Mouse (Mus musculus) limb, embryonic 11.5 days (tissue): ENCODE data around the gene Gtf2f2. TPM values are rescaled to one million over a fixed set of nuclear protein-coding genes. Genes with fewer than 3 reads are reported as not detected.

ENCODE experiments used
- ATAC-seq: fragments of 200-750 bp; cut with Nextera tagmentation; 2 replicates; pipeline ENCODE4 v1.8.0; 2017; ENCODE audit warnings: low read depth; ENCODE audit not compliant: insufficient number of reproducible peaks, low FRiP score, low TSS enrichment
- DNase-seq: peaks from one replicate; pipeline ENCODE4 v3.0.0-alpha.2; 2015; ENCODE audit warnings: low spot score
- H3K27ac ChIP-seq: fragments of 300-500 bp; sonication (generic); replicated peaks from 2 replicates; pipeline ENCODE4 v1.5.1; 2014; ENCODE audit warnings: low read depth, mild to moderate bottlenecking, low read length
- H3K27me3 ChIP-seq: fragments of 300-500 bp; sonication (generic); 2 replicates; pipeline ENCODE4 v1.6.1; 2014; ENCODE audit warnings: mild to moderate bottlenecking, low read length, mixed read lengths; ENCODE audit not compliant: control insufficient read depth, insufficient read depth
- H3K36me3 ChIP-seq: fragments of 300-500 bp; sonication (generic); 2 replicates; pipeline ENCODE4 v1.6.1; 2014; ENCODE audit warnings: mild to moderate bottlenecking, low read length, moderate library complexity, mixed read lengths; ENCODE audit not compliant: control insufficient read depth, insufficient read depth
- H3K4me1 ChIP-seq: fragments of 300-500 bp; sonication (generic); 2 replicates; pipeline ENCODE4 v1.6.1; 2014; ENCODE audit warnings: low read length, mixed read lengths; ENCODE audit not compliant: control insufficient read depth, insufficient read depth
- H3K4me2 ChIP-seq: fragments of 300-500 bp; sonication (generic); 2 replicates; pipeline ENCODE4 v1.6.1; 2014; ENCODE audit warnings: low read depth, mild to moderate bottlenecking, moderate library complexity; ENCODE audit not compliant: severe bottlenecking
- H3K4me3 ChIP-seq: fragments of 300-500 bp; sonication (generic); 2 replicates; pipeline ENCODE4 v1.5.1; 2014; ENCODE audit warnings: low read depth, low read length
- H3K9ac ChIP-seq: fragments of 300-500 bp; sonication (generic); 2 replicates; pipeline ENCODE4 v1.6.1; 2014; ENCODE audit warnings: mild to moderate bottlenecking, low read length
- H3K9me3 ChIP-seq: fragments of 300-500 bp; sonication (generic); 2 replicates; pipeline ENCODE4 v1.6.1; 2016; ENCODE audit warnings: low read length; ENCODE audit not compliant: control insufficient read depth
- WGBS: fragments of 180-500 bp; shearing (Covaris S2); extraction: QIAGEN DNeasy Blood & Tissue Kit; methylation state at CpG from one replicate; pipeline ENCODE4 v1.1.7; 2014; 5-methylcytosine and 5-hydroxymethylcytosine counted together
- polyA plus RNA-seq: library from polyadenylated mRNA; unstranded; fragments of >200 nt; fragmentation: Nextera tagmentation; extraction: Ambion mirVana; gene quantifications from 2 replicates; pipeline ENCODE4 v1.2.1, GENCODE M21; 2014

Gene Gtf2f2
- 58.4 and 60.9 TPM in 2 replicates for polyA plus RNA-seq

- H3K36me3 ChIP-seq: no peaks in the 10 kb centered on the region; the same call in 1 of the 2 replicates
- peak; percentile 98 for DNase-seq
- H3K9me3 ChIP-seq: no peaks in the 10 kb centered on the region
- peak within 1 kb of the TSS; percentile 95 for H3K4me3 ChIP-seq
- under 1% methylated on average over 67 of the region's 67 CpGs for WGBS
- peak within 1 kb of the TSS; percentile 85 for H3K9ac ChIP-seq
- H3K27me3 ChIP-seq: no peaks in the 10 kb centered on the region
- H3K4me1 ChIP-seq: peaks cover 10% of the 10 kb centered on the region
- peak; percentile 87 for ATAC-seq
- H3K4me2 ChIP-seq: peak within 1 kb of the TSS; percentile 79
- H3K27ac ChIP-seq: peak within 1 kb of the TSS; percentile 76
Measured at GRCm38 (mm10) chr14:76010102-76011061, at the start of gene Gtf2f2. Gtf2f2 (minus strand) TSS chr14:76010865.

- Histone ChIP-seq H3K4me3 (no peak overlapping the region), H3K4me1 (0 out of 2 replicates have a peak, but pooled peaks cover 2% of the 10 kb centered on the region), H3K27me3 (no peaks in the 10 kb centered on the region), H3K36me3 (no peaks in the 10 kb centered on the region), H3K27ac (no peak overlapping the region), H3K9ac (no peak overlapping the region), H3K9me3 (no peaks in the 10 kb centered on the region), H3K4me2 (no peak overlapping the region)
- ATAC-seq (no peak), DNase-seq (no peak)
- 79% methylated on average over 5 of the region's 5 CpGs for WGBS
Measured at GRCm38 (mm10) chr14:76059441-76059840, 48.8 kb upstream of the Gtf2f2 start.

GRCm38 (mm10) chr14:76053726-76054125, 43.1 kb upstream of the Gtf2f2 start:
- no peaks in the 10 kb centered on the region for H3K27me3 ChIP-seq
- no peak overlapping the region for H3K4me3 ChIP-seq
- no peaks in the 10 kb centered on the region for H3K4me1 ChIP-seq
- H3K4me2 ChIP-seq: no peak overlapping the region
- no peak overlapping the region for H3K9ac ChIP-seq
- no peak for DNase-seq
- no peak for ATAC-seq
- no peaks in the 10 kb centered on the region for H3K9me3 ChIP-seq
- no peaks in the 10 kb centered on the region for H3K36me3 ChIP-seq
- 90% methylated on average over 11 of the region's 11 CpGs for WGBS
- H3K27ac ChIP-seq: no peak overlapping the region

GRCm38 (mm10) chr14:76051966-76052365, 41.3 kb upstream of the Gtf2f2 start:
- Histone ChIP-seq H3K36me3 (no peaks in the 10 kb centered on the region), H3K27ac (no peak overlapping the region), H3K4me2 (no peak overlapping the region), H3K4me3 (no peak overlapping the region), H3K9me3 (no peaks in the 10 kb centered on the region), H3K4me1 (no peaks in the 10 kb centered on the region), H3K27me3 (no peaks in the 10 kb centered on the region), H3K9ac (no peak overlapping the region)
- WGBS: 91% methylated on average over 7 of the region's 7 CpGs
- ATAC-seq: no peak
- DNase-seq: no peak

GRCm38 (mm10) chr14:76045767-76046166, 35.1 kb upstream of the Gtf2f2 start:
- Histone ChIP-seq H3K27me3 (no peaks in the 10 kb centered on the region), H3K9ac (no peak overlapping the region), H3K36me3 (no peaks in the 10 kb centered on the region), H3K4me1 (no peaks in the 10 kb centered on the region), H3K9me3 (no peaks in the 10 kb centered on the region), H3K27ac (no peak overlapping the region), H3K4me2 (no peak overlapping the region), H3K4me3 (no peak overlapping the region)
- 55% methylated on average over 1 of the region's 1 CpGs for WGBS
- DNase-seq (no peak), ATAC-seq (no peak)

- WGBS: 73% methylated on average over 3 of the region's 3 CpGs
- no peak for ATAC-seq
Measured at GRCm38 (mm10) chr14:76044164-76044557, 33.5 kb upstream of the Gtf2f2 start.

GRCm38 (mm10) chr14:76043251-76044163, 32.8 kb upstream of the Gtf2f2 start:
- 87% methylated on average over 14 of the region's 14 CpGs for WGBS
- Histone ChIP-seq H3K4me1 (no peaks in the 10 kb centered on the region), H3K9me3 (no peaks in the 10 kb centered on the region), H3K9ac (no peak overlapping the region), H3K36me3 (no peaks in the 10 kb centered on the region), H3K27me3 (no peaks in the 10 kb centered on the region), H3K27ac (no peak overlapping the region), H3K4me2 (no peak overlapping the region), H3K4me3 (no peak overlapping the region)
- DNase-seq (no peak), ATAC-seq (no peak)

More at GRCm38 (mm10) chr14:76044164-76044557, 33.5 kb upstream of the Gtf2f2 start:
- no peaks in the 10 kb centered on the region for H3K36me3 ChIP-seq
- DNase-seq: no peak
- H3K27me3 ChIP-seq: no peaks in the 10 kb centered on the region
- H3K4me1 ChIP-seq: no peaks in the 10 kb centered on the region
- H3K4me2 ChIP-seq: no peak overlapping the region
- no peak overlapping the region for H3K9ac ChIP-seq
- H3K4me3 ChIP-seq: no peak overlapping the region
- no peak overlapping the region for H3K27ac ChIP-seq
- no peaks in the 10 kb centered on the region for H3K9me3 ChIP-seq

- no peak overlapping the region for H3K4me2 ChIP-seq
- H3K9me3 ChIP-seq: no peaks in the 10 kb centered on the region
- H3K36me3 ChIP-seq: no peaks in the 10 kb centered on the region
- DNase-seq (peak; percentile 45), ATAC-seq (no peak; the same call in 1 of the 2 replicates)
- no peak overlapping the region for H3K9ac ChIP-seq
- 17% methylated on average over 7 of the region's 7 CpGs for WGBS
- no peaks in the 10 kb centered on the region for H3K27me3 ChIP-seq
- H3K27ac ChIP-seq: peak overlapping the region; percentile 48; the same call in 1 of the 2 replicates
- H3K4me1 ChIP-seq: peaks cover 8% of the 10 kb centered on the region; the same call in 1 of the 2 replicates
- H3K4me3 ChIP-seq: no peak overlapping the region
Measured at GRCm38 (mm10) chr14:76033221-76033637, 22.6 kb upstream of the Gtf2f2 start.
